Mouse (Mus musculus) olfactory bulb, adult 2 months (tissue): ENCODE measurements at regions not wholly inside any gene's neighbourhood (a gene's known extent, or its start where the extent isn't known, plus 50 kb on each side); places are given as distances from the start of the nearest gene placed in this dataset.

Experiments used
- CTCF ChIP-seq: fragments of 200-500 bp; IDR thresholded peaks from 2 replicates; pipeline ENCODE4 v1.5.1; 2012; ENCODE audit warnings: low read depth, mild to moderate bottlenecking, low read length, moderate library complexity; ENCODE audit not compliant: insufficient read depth
- POLR2A ChIP-seq: fragments of 200-500 bp; IDR thresholded peaks from 2 replicates; pipeline ENCODE4 v1.6.1; 2012; ENCODE audit warnings: mild to moderate bottlenecking, low read depth, low read length, moderate library complexity; ENCODE audit not compliant: insufficient read depth

DNA sequence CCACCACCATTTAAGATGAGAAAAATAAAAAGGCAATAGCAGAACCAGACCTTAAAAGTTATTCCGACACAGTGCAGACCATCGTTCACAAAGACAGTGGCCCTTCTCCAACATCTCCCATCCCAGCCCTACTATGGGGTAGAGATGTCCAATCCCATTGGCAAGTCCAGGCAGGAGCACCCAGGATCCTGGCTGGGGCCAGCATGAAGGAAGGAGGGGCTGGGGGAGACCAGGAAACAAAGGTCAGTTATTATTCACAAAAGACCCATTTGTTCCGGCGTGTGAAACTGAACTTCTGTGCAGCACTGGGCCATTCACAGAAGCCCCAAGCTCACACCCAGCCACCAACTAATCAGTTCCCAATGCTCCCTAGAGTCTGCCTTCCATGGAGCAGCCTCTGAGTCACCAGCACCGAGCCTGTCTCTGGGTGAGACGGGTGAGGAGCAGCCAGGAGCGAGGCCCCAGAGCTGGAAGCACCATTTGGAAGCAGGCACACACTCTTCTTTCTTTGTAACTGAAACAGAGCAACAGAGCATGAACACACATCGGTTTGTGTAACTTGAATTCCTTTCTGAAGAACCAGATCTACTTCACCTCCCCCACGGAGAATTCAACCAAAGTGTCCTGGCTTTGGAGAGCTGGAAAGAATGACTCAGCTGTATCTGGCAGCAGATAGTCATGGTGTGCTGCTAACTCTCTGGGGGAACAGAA is 70.1 kb upstream of the Dlg1 start:
- no peak for TF ChIP-seq POLR2A
- TF ChIP-seq CTCF: no peak
